Mouse (Mus musculus) lung, embryonic 14.5 days (tissue): Measurements from ENCODE around the gene Ppp1r1c. TPM values are rescaled to one million over a fixed set of nuclear protein-coding genes. Genes with fewer than 3 reads are reported as not detected.
A peak's percentile ranks its signal among the peaks of the same experiment; 100 is the strongest.

Experiments
- ATAC-seq: fragments of 200-750 bp; cut with Nextera tagmentation; 2 replicates; pipeline ENCODE4 v1.8.0; 2017; ENCODE audit warnings: mild to moderate bottlenecking, moderate TSS enrichment, moderate library complexity; ENCODE audit not compliant: insufficient read depth
- DNase-seq: peaks from one replicate; pipeline ENCODE4 v3.0.0-alpha.2; 2015
- H3K27ac ChIP-seq: fragments of 300-500 bp; sonication (generic); 2 replicates; pipeline ENCODE4 v1.5.1; 2014; ENCODE audit warnings: low read depth, mild to moderate bottlenecking, moderate library complexity
- H3K27me3 ChIP-seq: fragments of 300-500 bp; sonication (generic); 2 replicates; pipeline ENCODE4 v1.6.1; 2014; ENCODE audit warnings: low read length, control low read depth; ENCODE audit not compliant: insufficient read depth
- H3K36me3 ChIP-seq: fragments of 300-500 bp; sonication (generic); 2 replicates; pipeline ENCODE4 v1.6.1; 2014; ENCODE audit warnings: control low read depth; ENCODE audit not compliant: insufficient read depth
- H3K4me1 ChIP-seq: fragments of 300-500 bp; sonication (generic); 2 replicates; pipeline ENCODE4 v1.6.1; 2014; ENCODE audit warnings: antibody characterized with exemption, control low read depth; ENCODE audit not compliant: insufficient read depth
- H3K4me2 ChIP-seq: fragments of 300-500 bp; sonication (generic); 2 replicates; pipeline ENCODE4 v1.6.1; 2014; ENCODE audit warnings: mild to moderate bottlenecking
- H3K4me3 ChIP-seq: fragments of 300-500 bp; sonication (generic); 2 replicates; pipeline ENCODE4 v1.5.1; 2014; ENCODE audit warnings: low read depth, low read length
- H3K9ac ChIP-seq: fragments of 300-500 bp; sonication (generic); 2 replicates; pipeline ENCODE4 v1.6.1; 2014
- H3K9me3 ChIP-seq: fragments of 300-500 bp; sonication (generic); 2 replicates; pipeline ENCODE4 v1.6.1; 2016; ENCODE audit warnings: low read depth, low read length, control low read depth
- CTCF ChIP-seq: IDR thresholded peaks from 2 replicates; pipeline ENCODE4 v1.5.1; 2016; ENCODE audit warnings: antibody characterized with exemption, low read depth
- WGBS: fragments of 180-500 bp; shearing (Covaris S2); extraction: QIAGEN DNeasy Blood & Tissue Kit; methylation state at CpG from one replicate; pipeline ENCODE4 v1.1.7; 2014; 5-methylcytosine and 5-hydroxymethylcytosine counted together
- polyA plus RNA-seq: library from polyadenylated mRNA; unstranded; fragments of >200 nt; fragmentation: Nextera tagmentation; extraction: Ambion mirVana; gene quantifications from 2 replicates; pipeline ENCODE4 v1.2.1, GENCODE M21; 2014

Ppp1r1c gene
- polyA plus RNA-seq, 1 experiment from 2014 or later = not detected

DNA sequence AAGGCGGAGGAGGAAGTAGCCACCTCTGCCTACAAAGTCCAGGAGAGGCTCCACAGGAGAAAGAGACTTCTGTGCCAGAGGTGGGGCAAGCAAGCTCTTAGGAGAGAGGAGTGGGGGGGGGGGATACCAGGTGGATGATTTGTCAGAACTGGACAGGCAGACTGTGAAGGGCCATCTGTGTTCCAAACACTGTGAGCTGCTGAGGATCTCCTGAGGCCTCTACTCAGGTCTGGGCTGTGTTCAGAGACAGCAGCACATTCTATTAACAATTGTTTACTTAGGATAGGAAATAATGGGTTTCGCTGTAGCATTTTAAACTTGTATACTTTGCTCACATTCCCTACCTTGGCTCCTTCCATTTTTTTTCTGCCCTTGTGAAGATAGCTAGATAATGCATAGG, 61.0 kb downstream of the Ppp1r1c start:
- no peak for ATAC-seq
- no peaks in the 10 kb centered on the region for H3K36me3 ChIP-seq
- TF ChIP-seq CTCF = no peak
- no peaks in the 10 kb centered on the region for H3K27me3 ChIP-seq
- no peak overlapping the region for H3K27ac ChIP-seq
- no peak overlapping the region for H3K9ac ChIP-seq
- H3K4me1 ChIP-seq = 0 out of 2 replicates have a peak, but pooled peaks cover 4% of the 10 kb centered on the region
- DNase-seq = no peak
- WGBS = 58% methylated on average over 2 of the region's 2 CpGs
- H3K4me2 ChIP-seq = no peak overlapping the region
- H3K9me3 ChIP-seq = no peaks in the 10 kb centered on the region
- H3K4me3 ChIP-seq = no peak overlapping the region

DNA sequence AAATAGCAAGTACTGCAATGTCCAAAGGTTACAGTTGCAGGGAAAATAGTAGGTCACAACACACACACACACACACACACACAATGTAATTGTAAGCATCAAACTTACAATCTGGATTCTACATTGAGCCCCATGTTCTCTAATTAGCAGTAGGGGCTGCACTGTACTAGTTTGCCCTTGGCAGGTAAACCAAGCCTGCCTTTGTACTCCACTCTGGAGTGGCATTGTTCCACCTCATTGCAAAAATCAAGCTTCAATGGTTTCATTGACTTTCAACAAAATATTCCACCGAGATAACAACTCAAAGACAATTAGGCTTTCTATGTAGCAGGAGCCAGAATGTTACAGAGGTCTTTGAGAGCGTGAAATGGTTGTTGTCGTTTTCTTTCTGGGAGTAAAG, 62.7 kb downstream of the Ppp1r1c start:
- no peak overlapping the region for H3K27ac ChIP-seq

DNA sequence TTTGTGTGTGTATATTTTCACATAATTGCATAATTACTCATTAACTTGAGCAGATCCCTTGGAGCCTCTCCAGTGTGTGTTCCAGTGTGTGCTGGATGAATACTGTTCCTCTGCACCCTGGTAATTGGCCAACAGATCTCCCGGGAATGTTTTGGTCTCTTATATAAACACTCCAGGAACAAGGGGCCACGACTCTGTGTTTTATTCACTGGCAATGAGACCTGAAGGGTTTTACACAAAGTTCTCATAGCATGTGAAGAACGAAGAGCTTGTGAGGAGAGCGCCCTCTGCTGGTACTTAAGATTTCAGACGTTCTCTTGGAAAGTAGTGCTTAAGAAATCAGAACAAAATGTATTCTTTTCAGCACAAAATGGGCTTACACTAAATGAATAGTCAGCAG, 66.8 kb downstream of the Ppp1r1c start:
- TF ChIP-seq CTCF = peak; percentile 85

More for the DNA sequence above, 62.7 kb downstream of the Ppp1r1c start:
- H3K9ac ChIP-seq = no peak overlapping the region
- H3K4me1 ChIP-seq = 0 out of 2 replicates have a peak, but pooled peaks cover 4% of the 10 kb centered on the region
- no peak overlapping the region for H3K4me3 ChIP-seq
- ATAC-seq = no peak
- no peak for TF ChIP-seq CTCF
- H3K4me2 ChIP-seq = no peak overlapping the region
- no peaks in the 10 kb centered on the region for H3K36me3 ChIP-seq
- no peak for DNase-seq
- no peaks in the 10 kb centered on the region for H3K27me3 ChIP-seq
- H3K9me3 ChIP-seq = no peaks in the 10 kb centered on the region
- 67% methylated on average over 3 of the region's 3 CpGs for WGBS

DNA sequence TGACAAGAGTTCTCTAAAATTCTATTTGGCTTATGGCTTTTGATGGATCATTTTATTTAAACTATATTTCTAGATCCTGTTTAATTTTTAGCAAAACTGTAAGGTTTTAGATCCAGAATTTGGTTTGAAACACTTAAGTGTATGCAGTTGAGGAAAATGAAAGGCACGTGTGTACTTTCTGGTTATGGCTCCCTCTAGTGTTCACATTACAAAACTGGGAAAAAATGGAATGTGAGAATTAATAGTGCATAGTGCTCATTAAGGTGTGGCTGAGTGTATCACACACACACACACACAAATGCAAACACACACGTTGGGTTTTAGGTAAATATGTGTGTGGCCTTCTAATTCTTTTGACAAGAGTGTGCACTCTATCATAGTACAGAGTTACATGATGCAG, 70.2 kb downstream of the Ppp1r1c start:
- DNase-seq (no peak), ATAC-seq (no peak)
- Histone ChIP-seq H3K4me1 (no peaks in the 10 kb centered on the region), H3K27ac (no peak overlapping the region), H3K36me3 (no peaks in the 10 kb centered on the region), H3K4me2 (no peak overlapping the region), H3K4me3 (no peak overlapping the region), H3K9me3 (no peaks in the 10 kb centered on the region), H3K27me3 (no peaks in the 10 kb centered on the region), H3K9ac (no peak overlapping the region)
- 69% methylated on average over 2 of the region's 2 CpGs for WGBS
- TF ChIP-seq CTCF = peak; percentile 43

More for the DNA sequence above, 66.8 kb downstream of the Ppp1r1c start:
- Histone ChIP-seq H3K27me3 (no peaks in the 10 kb centered on the region), H3K4me3 (no peak overlapping the region), H3K4me1 (no peaks in the 10 kb centered on the region), H3K9ac (no peak overlapping the region), H3K36me3 (no peaks in the 10 kb centered on the region), H3K27ac (no peak overlapping the region), H3K9me3 (no peaks in the 10 kb centered on the region), H3K4me2 (no peak overlapping the region)
- DNase-seq (peak; percentile 98), ATAC-seq (peak; percentile 96)
- 1% methylated on average over 5 of the region's 5 CpGs for WGBS

DNA sequence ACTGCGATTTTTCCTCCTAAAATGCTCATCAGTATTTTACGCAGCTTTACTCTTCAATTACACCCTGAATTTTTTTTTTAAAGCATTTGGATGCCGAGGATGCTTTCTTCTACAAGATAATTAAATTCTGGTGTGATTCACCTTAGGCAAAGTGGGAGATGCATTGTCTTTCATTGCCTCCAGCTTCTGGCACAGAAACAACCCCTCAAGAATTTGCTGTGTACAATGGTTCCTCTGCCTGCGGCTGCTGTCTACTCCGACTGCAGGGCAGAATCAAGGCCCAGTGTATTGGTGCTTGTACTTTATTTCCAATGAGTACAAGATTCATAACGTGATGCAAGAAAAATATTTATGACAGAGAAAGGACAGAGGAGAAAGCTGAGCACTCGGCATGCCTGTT, 73.2 kb downstream of the Ppp1r1c start:
- H3K27me3 ChIP-seq = no peaks in the 10 kb centered on the region
- ATAC-seq (no peak), DNase-seq (no peak)
- H3K4me1 ChIP-seq = 0 out of 2 replicates have a peak, but pooled peaks cover 3% of the 10 kb centered on the region
- TF ChIP-seq CTCF = no peak
- H3K36me3 ChIP-seq = no peaks in the 10 kb centered on the region
- no peak overlapping the region for H3K4me3 ChIP-seq
- H3K4me2 ChIP-seq = no peak overlapping the region
- 46% methylated on average over 7 of the region's 7 CpGs for WGBS
- H3K9ac ChIP-seq = no peak overlapping the region
- H3K9me3 ChIP-seq = no peaks in the 10 kb centered on the region
- no peak overlapping the region for H3K27ac ChIP-seq

DNA sequence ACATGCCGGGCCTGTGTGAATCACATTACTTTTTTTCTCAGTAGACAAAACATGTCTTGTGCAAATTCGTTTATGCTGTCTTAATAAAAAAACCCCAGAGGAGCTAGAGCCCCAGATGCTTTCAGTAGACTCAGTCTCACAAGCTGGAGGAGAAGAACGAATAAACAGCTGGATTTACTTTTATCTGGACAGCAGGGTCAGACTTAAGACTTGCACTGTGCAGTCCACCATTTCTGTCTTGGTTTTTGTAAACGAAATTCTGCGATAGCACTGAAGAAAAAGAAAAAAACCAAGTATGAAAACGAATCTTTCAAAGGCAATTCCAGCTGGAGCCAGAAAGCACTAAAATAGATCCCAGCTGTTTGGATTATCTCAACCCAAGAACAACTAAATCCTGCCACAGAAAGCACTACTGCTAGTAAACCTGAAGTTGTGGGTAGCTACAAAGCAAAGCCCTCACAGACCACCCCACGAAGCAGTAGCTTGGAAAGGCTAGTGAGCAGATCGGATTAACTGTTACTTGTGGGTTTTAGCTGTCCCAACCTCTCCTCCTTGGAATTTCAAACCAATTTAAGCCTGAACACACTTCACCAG, 78.1 kb downstream of the Ppp1r1c start:
- no peak overlapping the region for H3K4me2 ChIP-seq
- ATAC-seq (peak; percentile 85), DNase-seq (peak; percentile 71)

DNA sequence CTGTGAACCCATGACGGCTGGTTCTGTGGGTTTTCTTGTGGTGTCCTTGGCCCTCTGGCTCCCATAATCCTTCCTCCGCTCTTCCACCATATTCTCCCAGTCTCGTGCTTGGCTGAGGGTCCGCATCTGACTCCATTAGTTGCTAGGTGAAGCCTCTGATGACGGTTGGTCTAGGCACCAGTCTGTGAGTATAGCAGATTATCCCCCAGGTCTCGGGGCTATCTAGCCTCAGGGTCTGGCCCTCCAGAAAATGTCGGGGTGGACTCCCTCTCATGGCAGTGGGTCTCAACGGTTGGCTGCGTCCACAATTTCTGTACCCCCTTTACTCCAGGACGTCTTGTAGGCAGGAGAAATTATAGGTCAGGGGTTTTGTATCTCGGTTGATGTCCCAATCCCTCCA, 78.9 kb downstream of the Ppp1r1c start:
- no peak overlapping the region for H3K9ac ChIP-seq
- H3K9me3 ChIP-seq = no peaks in the 10 kb centered on the region
- no peaks in the 10 kb centered on the region for H3K27me3 ChIP-seq
- no peak for DNase-seq
- no peak overlapping the region for H3K4me2 ChIP-seq
- no peak for TF ChIP-seq CTCF
- no peaks in the 10 kb centered on the region for H3K36me3 ChIP-seq
- WGBS = 81% methylated on average over 11 of the region's 11 CpGs
- no peak overlapping the region for H3K4me3 ChIP-seq
- ATAC-seq = no peak
- H3K27ac ChIP-seq = peak overlapping the region; percentile 79; the same call in 1 of the 2 replicates
- H3K4me1 ChIP-seq = 0 out of 2 replicates have a peak, but pooled peaks cover 3% of the 10 kb centered on the region

More for the DNA sequence above, 78.1 kb downstream of the Ppp1r1c start:
- Histone ChIP-seq H3K27ac (peak overlapping the region; percentile 79), H3K27me3 (no peaks in the 10 kb centered on the region), H3K9me3 (no peaks in the 10 kb centered on the region), H3K9ac (no peak overlapping the region), H3K4me3 (no peak overlapping the region), H3K36me3 (no peaks in the 10 kb centered on the region), H3K4me1 (0 out of 2 replicates have a peak, but pooled peaks cover 3% of the 10 kb centered on the region)
- WGBS = 27% methylated on average over 8 of the region's 8 CpGs
- no peak for TF ChIP-seq CTCF

DNA sequence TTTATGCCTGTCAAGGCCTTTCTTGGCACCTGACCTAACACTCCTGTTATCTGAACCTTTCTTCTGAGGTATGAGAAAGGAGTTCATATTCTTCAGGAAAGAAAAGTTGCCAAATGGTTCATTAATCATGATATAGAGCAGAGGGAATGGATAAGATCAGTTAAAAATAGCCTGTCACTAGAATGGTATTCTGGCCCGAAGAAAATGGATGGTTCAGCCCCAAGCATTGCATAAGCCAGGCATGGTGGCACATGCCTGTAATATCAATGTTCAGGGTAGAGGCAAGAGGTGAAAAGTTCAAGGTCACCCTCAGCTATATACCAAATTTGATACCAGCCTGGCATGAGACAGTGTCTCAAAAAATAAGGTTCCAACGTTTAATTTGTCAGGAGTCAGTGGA, 85.6 kb downstream of the Ppp1r1c start:
- H3K27me3 ChIP-seq = no peaks in the 10 kb centered on the region
- WGBS = 29% methylated on average over 2 of the region's 2 CpGs
- no peaks in the 10 kb centered on the region for H3K9me3 ChIP-seq
- no peak for TF ChIP-seq CTCF
- H3K27ac ChIP-seq = no peak overlapping the region
- H3K4me3 ChIP-seq = no peak overlapping the region
- no peak for DNase-seq
- H3K36me3 ChIP-seq = no peaks in the 10 kb centered on the region
- H3K9ac ChIP-seq = no peak overlapping the region
- no peak overlapping the region for H3K4me2 ChIP-seq
- H3K4me1 ChIP-seq = no peaks in the 10 kb centered on the region
- no peak for ATAC-seq
